In genomic region chr14:22817346-22818201, GRCm38 (mm10) we compare ENCODE assay signal across 9 mouse cellular contexts.
A peak's percentile ranks its signal among the peaks of the same experiment; 100 is the strongest.
DNase-seq lines count a peak whose midpoint lies in the region; ATAC-seq and TF ChIP-seq lines count a peak whose summit lies in the region.
"Had no signal": no experiment of that assay in that cellular context is flagged by ENCODE, and none has a peak within 500 bp of the region (broad histone marks: within the 10 kb centered on the region; RNA-seq: fewer than 3 reads in every experiment).

No protein-coding gene starts in this region.

- ATAC-seq in midbrain, embryonic 14.5 days (ENCODE audit: low FRiP score, low TSS enrichment), result no peak

- H3K79me3 ChIP-seq in C2C12 (ENCODE audit: low read depth), result no peaks in the 10 kb centered on the region

- no peak overlapping the region for H3K27ac ChIP-seq in embryonic facial prominence, embryonic 10.5 days (replicated peaks)
- H3K27ac ChIP-seq in limb, embryonic 10.5 days, result no peak overlapping the region
- H3K27ac ChIP-seq in midbrain, embryonic 14.5 days (replicated peaks; ENCODE audit: low read depth, low read length), result no peak overlapping the region
- H3K27ac ChIP-seq: embryonic facial prominence, embryonic 13.5 days; liver, embryonic 15.5 days had no signal

- no peaks in the 10 kb centered on the region for H3K79me2 ChIP-seq in C2C12 (ENCODE audit: control insufficient read depth, insufficient read depth)

- peak; percentile 63 for DNase-seq in 3T3-L1 (ENCODE audit: low read depth, low spot score)
- peak; percentile 47 for DNase-seq in embryonic facial prominence, embryonic 10.5 days (ENCODE audit: low spot score)
- peak; percentile 59 for DNase-seq in limb, embryonic 10.5 days (ENCODE audit: low spot score)
- DNase-seq in left cerebral cortex, adult 9 months (ENCODE audit: low spot score in 2 of 2), result no peak
- no peak for DNase-seq in midbrain, embryonic 14.5 days
- DNase-seq in spleen, adult 18-20 months, result no peak

- no peaks in the 10 kb centered on the region for H3K27me3 ChIP-seq in C2C12 (ENCODE audit: control insufficient read depth, insufficient read depth, insufficient read length)
- no peaks in the 10 kb centered on the region; the same call in 1 of the 2 replicates for H3K27me3 ChIP-seq in embryonic facial prominence, embryonic 10.5 days (replicated peaks; ENCODE audit: low read depth, poor library complexity, severe bottlenecking)
- peaks cover 13% of the 10 kb centered on the region; the same call in 1 of the 2 replicates for H3K27me3 ChIP-seq in limb, embryonic 10.5 days (ENCODE audit: low read depth, poor library complexity, severe bottlenecking)
- no peaks in the 10 kb centered on the region for H3K27me3 ChIP-seq in midbrain, embryonic 14.5 days (ENCODE audit: control insufficient read depth, insufficient read depth, low read length)
- H3K27me3 ChIP-seq: embryonic facial prominence, embryonic 13.5 days; liver, embryonic 15.5 days had no signal

- no peak overlapping the region for H3ac ChIP-seq in C2C12 (ENCODE audit: control insufficient read depth, insufficient read length, low read depth)

- H3K36me3 ChIP-seq in C2C12 (ENCODE audit: control insufficient read depth, insufficient read depth), result no peaks in the 10 kb centered on the region
- H3K36me3 ChIP-seq in embryonic facial prominence, embryonic 10.5 days (replicated peaks), result no peaks in the 10 kb centered on the region
- H3K36me3 ChIP-seq in limb, embryonic 10.5 days, result no peaks in the 10 kb centered on the region
- H3K36me3 ChIP-seq in midbrain, embryonic 14.5 days (ENCODE audit: control insufficient read depth, insufficient read depth, low read length), result no peaks in the 10 kb centered on the region
- H3K36me3 ChIP-seq: embryonic facial prominence, embryonic 13.5 days; liver, embryonic 15.5 days had no signal

- H3K4me2 ChIP-seq in midbrain, embryonic 14.5 days (ENCODE audit: low read length), result no peak overlapping the region
- H3K4me2 ChIP-seq: embryonic facial prominence, embryonic 13.5 days; liver, embryonic 15.5 days had no signal

- no peaks in the 10 kb centered on the region for H3K9me3 ChIP-seq in embryonic facial prominence, embryonic 10.5 days
- H3K9me3 ChIP-seq in limb, embryonic 10.5 days (replicated peaks), result no peaks in the 10 kb centered on the region
- H3K9me3 ChIP-seq in midbrain, embryonic 14.5 days (ENCODE audit: control insufficient read depth, low read length), result no peaks in the 10 kb centered on the region
- H3K9me3 ChIP-seq: embryonic facial prominence, embryonic 13.5 days; liver, embryonic 15.5 days had no signal

- 71% methylated on average over 6 of the region's 6 CpGs for WGBS in embryonic facial prominence, embryonic 10.5 days
- WGBS in limb, embryonic 10.5 days, result 65% methylated on average over 6 of the region's 6 CpGs
- 74% methylated on average over 6 of the region's 6 CpGs for WGBS in midbrain, embryonic 14.5 days

- peaks cover 22% of the 10 kb centered on the region for H3K4me1 ChIP-seq in embryonic facial prominence, embryonic 10.5 days
- peaks cover 40% of the 10 kb centered on the region for H3K4me1 ChIP-seq in limb, embryonic 10.5 days
- H3K4me1 ChIP-seq in midbrain, embryonic 14.5 days (ENCODE audit: control insufficient read depth, insufficient read depth, low read length), result no peaks in the 10 kb centered on the region
- H3K4me1 ChIP-seq: liver, embryonic 15.5 days had no signal

- peak; percentile 37 for TF ChIP-seq CTCF in C2C12 (IDR thresholded peaks at IDR 0.05; ENCODE audit: control insufficient read depth, insufficient read depth, insufficient read length)

- no peak overlapping the region for H3K9ac ChIP-seq in midbrain, embryonic 14.5 days (replicated peaks; ENCODE audit: low read length)
- H3K9ac ChIP-seq: embryonic facial prominence, embryonic 13.5 days; liver, embryonic 15.5 days had no signal

- no peak overlapping the region for H3K4me3 ChIP-seq in C2C12 (ENCODE audit: insufficient read depth, poor library complexity, severe bottlenecking)
- H3K4me3 ChIP-seq in embryonic facial prominence, embryonic 10.5 days, result no peak overlapping the region
- no peak overlapping the region for H3K4me3 ChIP-seq in limb, embryonic 10.5 days
- no peak overlapping the region for H3K4me3 ChIP-seq in midbrain, embryonic 14.5 days (replicated peaks; ENCODE audit: low read depth, low read length)
- H3K4me3 ChIP-seq: embryonic facial prominence, embryonic 13.5 days; liver, embryonic 15.5 days had no signal

TF ChIP-seq in C2C12, 6 proteins besides CTCF, POLR2A, EP300 and RAD21:
- no peak for TF ChIP-seq MAX (IDR thresholded peaks at IDR 0.05)
- TF ChIP-seq CEBPB (IDR thresholded peaks at IDR 0.05; ENCODE audit: low read depth), result no peak
- no peak for TF ChIP-seq MYOG (IDR thresholded peaks at IDR 0.05; ENCODE audit: control insufficient read depth, extremely low read depth, insufficient read length)
- no peak for TF ChIP-seq MYOD1 (IDR thresholded peaks at IDR 0.05; ENCODE audit: control insufficient read depth, insufficient read length, low read depth)
- TF ChIP-seq USF1 (IDR thresholded peaks at IDR 0.05; ENCODE audit: low read depth), result no peak
- TF ChIP-seq FOSL1 (IDR thresholded peaks at IDR 0.05; ENCODE audit: insufficient read depth, low read length, poor library complexity, severe bottlenecking), result no peak

Comparison
In these comparisons a context has a peak if more than half of its experiments do, and no peak if none do; other contexts are left out.
1. DNase-seq: peak in 3T3-L1 (single experiment), embryonic facial prominence, embryonic 10.5 days (single experiment) and limb, embryonic 10.5 days (single experiment); none in left cerebral cortex, adult 9 months (0 of 2), midbrain, embryonic 14.5 days (single experiment) and spleen, adult 18-20 months (0 of 2).